Mouse (Mus musculus) intestine, embryonic 15.5 days (tissue): ENCODE data around the gene Hexim1. TPM values are rescaled to one million over a fixed set of nuclear protein-coding genes. Genes with fewer than 3 reads are reported as not detected.

ENCODE experiments used
- ATAC-seq: fragments of 200-750 bp; cut with Nextera tagmentation; 2 replicates; pipeline ENCODE4 v1.8.0; 2017; ENCODE audit warnings: moderate TSS enrichment, moderate library complexity
- H3K27ac ChIP-seq: fragments of 300-500 bp; sonication (generic); 2 replicates; pipeline ENCODE4 v1.5.1; 2015; ENCODE audit warnings: mild to moderate bottlenecking, inconsistent platforms
- H3K27me3 ChIP-seq: fragments of 300-500 bp; sonication (generic); replicated peaks from 2 replicates; pipeline ENCODE4 v1.6.1; 2015; ENCODE audit warnings: inconsistent platforms
- H3K36me3 ChIP-seq: fragments of 300-500 bp; sonication (generic); 2 replicates; pipeline ENCODE4 v1.6.1; 2015; ENCODE audit warnings: inconsistent platforms
- H3K4me1 ChIP-seq: fragments of 300-500 bp; sonication (generic); replicated peaks from 2 replicates; pipeline ENCODE4 v1.6.1; 2015; ENCODE audit warnings: inconsistent platforms
- H3K4me2 ChIP-seq: fragments of 300-500 bp; sonication (generic); replicated peaks from 2 replicates; pipeline ENCODE4 v1.6.1; 2015; ENCODE audit warnings: mild to moderate bottlenecking, inconsistent platforms
- H3K4me3 ChIP-seq: fragments of 300-500 bp; sonication (generic); replicated peaks from 2 replicates; pipeline ENCODE4 v1.5.1; 2015; ENCODE audit warnings: inconsistent platforms
- H3K9ac ChIP-seq: fragments of 300-500 bp; sonication (generic); 2 replicates; pipeline ENCODE4 v1.6.1; 2015; ENCODE audit warnings: inconsistent platforms
- H3K9me3 ChIP-seq: fragments of 300-500 bp; sonication (generic); 2 replicates; pipeline ENCODE4 v1.6.1; 2016; ENCODE audit warnings: inconsistent platforms
- WGBS: fragments of 180-500 bp; shearing (Covaris S2); methylation state at CpG from one replicate; pipeline ENCODE4 v1.1.7; 2015; 5-methylcytosine and 5-hydroxymethylcytosine counted together
- polyA plus RNA-seq: library from polyadenylated mRNA; unstranded; fragments of >200 nt; fragmentation: Nextera tagmentation; extraction: Ambion mirVana; gene quantifications from 2 replicates; pipeline ENCODE4 v1.2.1, GENCODE M21; 2015

The Hexim1 gene
- polyA plus RNA-seq, result 4.1 and 4.7 TPM in 2 replicates

DNA sequence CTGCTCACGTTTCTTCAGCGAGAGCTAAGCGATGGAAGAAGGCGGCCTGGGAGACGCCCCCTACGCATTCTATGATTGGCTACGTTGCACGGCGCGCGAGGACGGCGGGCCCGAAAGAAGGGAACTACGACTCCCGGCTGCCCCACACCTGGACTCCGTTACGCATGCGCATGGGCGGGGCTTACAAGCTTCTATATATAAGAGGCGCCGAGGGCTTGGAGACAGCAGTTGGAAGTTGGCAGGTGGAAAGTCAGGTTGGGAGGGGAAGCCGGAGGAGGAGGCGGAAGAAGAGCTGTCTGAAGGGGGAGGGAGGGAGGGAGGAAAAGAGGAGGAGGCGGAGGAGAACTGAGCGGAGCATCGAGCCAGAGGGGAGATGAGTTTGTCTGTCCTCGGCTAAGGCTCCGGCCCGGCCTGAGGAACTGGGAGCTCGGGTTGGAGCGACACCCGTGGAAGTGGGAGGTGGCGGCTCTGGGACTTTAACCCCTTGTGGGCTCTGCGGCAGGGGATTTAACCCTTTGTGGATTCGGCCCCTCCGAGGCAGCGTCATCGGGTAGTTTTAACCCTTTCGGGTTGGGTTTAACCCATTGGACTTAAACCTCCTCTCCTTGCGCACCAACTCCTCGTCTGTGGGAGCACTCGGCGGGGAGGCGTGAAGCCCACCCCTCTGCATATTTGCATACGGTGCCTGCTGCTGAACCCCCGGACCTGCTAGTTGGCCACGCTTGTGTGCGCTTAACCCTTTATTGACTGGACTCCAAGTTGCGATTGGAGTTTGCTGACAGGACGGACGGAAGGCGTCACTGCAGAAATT, at the start of gene Hexim1:
Hexim1 (plus strand) TSS at position 224 of the 811 bp plus-strand sequence.
- Histone ChIP-seq H3K9ac (peak within 1 kb of the TSS; percentile 90), H3K36me3 (no peaks in the 10 kb centered on the region), H3K4me1 (peaks cover 28% of the 10 kb centered on the region), H3K27ac (peak within 1 kb of the TSS; percentile 95), H3K4me3 (peak within 1 kb of the TSS; percentile 70), H3K27me3 (no peaks in the 10 kb centered on the region), H3K4me2 (peak within 1 kb of the TSS; percentile 91), H3K9me3 (no peaks in the 10 kb centered on the region)
- ATAC-seq, result peak; percentile 93
- under 1% methylated on average over 53 of the region's 53 CpGs for WGBS

- peaks cover 38% of the 10 kb centered on the region for H3K36me3 ChIP-seq
- no peak overlapping the region for H3K9ac ChIP-seq
- H3K27me3 ChIP-seq, result no peaks in the 10 kb centered on the region
- no peaks in the 10 kb centered on the region for H3K9me3 ChIP-seq
- no peaks in the 10 kb centered on the region for H3K4me1 ChIP-seq
- ATAC-seq, result no peak
- 93% methylated on average over 6 of the region's 6 CpGs for WGBS
- no peak overlapping the region for H3K4me2 ChIP-seq
- H3K27ac ChIP-seq, result no peak overlapping the region
- no peak overlapping the region for H3K4me3 ChIP-seq
Measured at GRCm38 (mm10) chr11:103067051-103067361, 49.0 kb upstream of the Hexim1 start.

GRCm38 (mm10) chr11:103067457-103068001, 48.5 kb upstream of the Hexim1 start:
- no peak overlapping the region for H3K9ac ChIP-seq
- no peaks in the 10 kb centered on the region for H3K9me3 ChIP-seq
- ATAC-seq, result no peak
- H3K27ac ChIP-seq, result no peak overlapping the region
- H3K4me3 ChIP-seq, result no peak overlapping the region
- no peak overlapping the region for H3K4me2 ChIP-seq
- 73% methylated on average over 8 of the region's 8 CpGs for WGBS
- H3K27me3 ChIP-seq, result no peaks in the 10 kb centered on the region
- H3K36me3 ChIP-seq, result peaks cover 38% of the 10 kb centered on the region
- no peaks in the 10 kb centered on the region for H3K4me1 ChIP-seq

DNA sequence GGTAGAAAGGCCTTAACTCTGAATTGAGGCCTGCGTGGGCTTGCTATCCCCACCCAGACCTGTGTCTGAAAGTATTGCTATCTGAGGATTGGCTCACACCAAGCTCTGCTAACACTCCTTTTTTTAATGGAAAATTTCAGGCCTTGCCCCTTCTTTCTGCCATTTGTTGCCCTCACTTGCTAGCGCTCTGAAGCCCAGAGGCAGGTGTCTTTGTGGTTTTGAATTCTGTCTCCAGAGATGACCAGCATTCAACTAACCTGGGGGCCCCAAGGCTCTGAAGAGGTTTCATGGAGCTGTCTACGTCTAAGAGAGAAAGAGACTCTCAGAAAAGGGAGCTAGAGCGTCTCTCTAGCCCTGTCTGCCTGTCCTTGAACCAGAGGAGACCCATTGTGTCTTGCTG, 47.8 kb upstream of the Hexim1 start:
- no peak overlapping the region for H3K27ac ChIP-seq
- peaks cover 33% of the 10 kb centered on the region for H3K36me3 ChIP-seq
- H3K4me2 ChIP-seq, result no peak overlapping the region

DNA sequence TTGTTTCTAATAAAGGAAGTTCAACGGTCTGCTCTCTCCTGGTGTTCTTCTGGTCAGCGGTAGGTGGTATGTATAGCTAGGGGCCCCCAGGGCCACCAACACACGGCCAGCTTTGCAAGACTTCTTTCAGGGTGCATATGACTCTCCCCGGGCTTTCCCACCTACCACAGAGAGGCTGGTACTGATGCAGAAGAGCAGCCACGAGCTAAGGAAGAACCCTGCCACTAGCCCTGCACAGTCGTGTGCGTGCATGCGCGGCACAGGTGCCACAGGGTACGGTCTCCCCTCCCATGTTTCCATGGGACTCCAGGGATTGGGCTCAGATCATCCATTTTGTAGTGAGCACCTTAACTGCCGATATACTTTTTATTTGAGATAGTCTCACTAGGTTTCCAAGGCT, 47.1 kb upstream of the Hexim1 start:
- 95% methylated on average over 11 of the region's 11 CpGs for WGBS
- no peak overlapping the region for H3K27ac ChIP-seq
- no peak for ATAC-seq

More for the DNA sequence above, 47.8 kb upstream of the Hexim1 start:
- Histone ChIP-seq H3K9me3 (no peaks in the 10 kb centered on the region), H3K4me1 (no peaks in the 10 kb centered on the region), H3K27me3 (no peaks in the 10 kb centered on the region), H3K9ac (no peak overlapping the region), H3K4me3 (no peak overlapping the region)
- 91% methylated on average over 4 of the region's 4 CpGs for WGBS
- ATAC-seq, result no peak

GRCm38 (mm10) chr11:103069731-103070130, 46.3 kb upstream of the Hexim1 start:
- Histone ChIP-seq H3K9me3 (no peaks in the 10 kb centered on the region), H3K4me2 (no peak overlapping the region), H3K9ac (no peak overlapping the region), H3K27me3 (no peaks in the 10 kb centered on the region), H3K4me3 (no peak overlapping the region), H3K4me1 (no peaks in the 10 kb centered on the region), H3K27ac (no peak overlapping the region), H3K36me3 (peaks cover 20% of the 10 kb centered on the region)
- 96% methylated on average over 2 of the region's 2 CpGs for WGBS
- ATAC-seq, result no peak

More for the DNA sequence above, 47.1 kb upstream of the Hexim1 start:
- Histone ChIP-seq H3K4me1 (no peaks in the 10 kb centered on the region), H3K4me2 (no peak overlapping the region), H3K4me3 (no peak overlapping the region), H3K36me3 (peaks cover 29% of the 10 kb centered on the region), H3K9me3 (no peaks in the 10 kb centered on the region), H3K9ac (no peak overlapping the region), H3K27me3 (no peaks in the 10 kb centered on the region)

GRCm38 (mm10) chr11:103070322-103070880, 45.6 kb upstream of the Hexim1 start:
- Histone ChIP-seq H3K27me3 (no peaks in the 10 kb centered on the region), H3K9ac (no peak overlapping the region), H3K4me1 (no peaks in the 10 kb centered on the region), H3K27ac (no peak overlapping the region), H3K9me3 (no peaks in the 10 kb centered on the region), H3K4me2 (no peak overlapping the region), H3K36me3 (peaks cover 20% of the 10 kb centered on the region), H3K4me3 (no peak overlapping the region)
- 94% methylated on average over 10 of the region's 10 CpGs for WGBS
- ATAC-seq, result no peak

DNA sequence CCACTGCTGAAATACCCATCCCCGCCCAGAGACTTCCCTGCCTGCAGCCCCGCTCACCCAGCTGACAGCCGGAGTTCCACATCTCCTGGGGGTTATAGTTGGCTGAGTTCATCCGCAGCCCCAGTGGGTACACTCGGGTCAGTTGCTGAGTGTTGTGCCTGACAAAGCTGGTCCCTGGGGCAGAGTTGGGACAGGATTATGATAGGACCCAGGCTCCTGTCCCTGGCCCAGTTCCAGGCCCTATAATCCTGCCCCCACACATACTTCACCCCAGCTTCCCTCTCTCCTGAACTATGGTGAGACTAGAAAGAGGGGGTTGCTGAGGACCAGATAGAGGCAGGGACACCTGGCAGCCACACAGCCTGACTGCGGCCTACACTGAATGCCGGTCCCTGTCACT, 42.4 kb upstream of the Hexim1 start:
- Histone ChIP-seq H3K9ac (no peak overlapping the region), H3K4me3 (no peak overlapping the region), H3K9me3 (no peaks in the 10 kb centered on the region), H3K4me2 (no peak overlapping the region), H3K4me1 (no peaks in the 10 kb centered on the region), H3K27ac (no peak overlapping the region), H3K27me3 (no peaks in the 10 kb centered on the region), H3K36me3 (no peaks in the 10 kb centered on the region; the same call in 1 of the 2 replicates)
- WGBS, result 84% methylated on average over 7 of the region's 7 CpGs
- no peak for ATAC-seq

- H3K27ac ChIP-seq, result no peak overlapping the region
- H3K4me2 ChIP-seq, result no peak overlapping the region
- H3K27me3 ChIP-seq, result no peaks in the 10 kb centered on the region
- H3K9me3 ChIP-seq, result no peaks in the 10 kb centered on the region
- ATAC-seq, result no peak
- H3K4me3 ChIP-seq, result no peak overlapping the region
- H3K36me3 ChIP-seq, result no peaks in the 10 kb centered on the region
- H3K4me1 ChIP-seq, result no peaks in the 10 kb centered on the region
- WGBS, result 64% methylated on average over 10 of the region's 10 CpGs
- no peak overlapping the region for H3K9ac ChIP-seq
Measured at GRCm38 (mm10) chr11:103074121-103074650, 41.8 kb upstream of the Hexim1 start.

DNA sequence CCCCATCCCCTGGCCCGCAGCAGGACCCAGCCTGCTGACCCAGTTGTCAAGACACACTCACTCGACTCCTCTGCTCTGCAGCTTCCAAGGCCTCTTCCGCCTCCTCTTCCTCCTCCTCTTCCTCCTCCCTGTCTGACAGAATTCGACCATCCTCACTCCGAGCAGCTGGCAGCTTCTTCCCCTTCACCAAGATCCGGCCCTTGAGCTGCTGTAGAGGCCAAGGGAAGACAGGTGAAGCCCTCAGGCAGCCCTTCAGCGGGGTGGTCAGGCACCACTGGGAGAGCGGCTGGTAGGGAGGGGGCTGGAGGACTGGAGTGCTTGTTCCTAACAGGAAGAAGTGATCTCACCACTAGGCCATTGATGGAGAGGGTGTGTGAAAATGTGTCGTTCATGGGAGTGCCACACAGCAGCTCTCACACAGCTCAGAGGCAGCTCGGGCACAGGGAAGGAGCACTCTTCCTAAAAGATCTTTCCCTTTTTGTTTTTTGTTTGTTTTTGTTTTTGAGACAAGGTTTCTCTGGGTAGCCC, 41.2 kb upstream of the Hexim1 start:
- 27% methylated on average over 10 of the region's 10 CpGs for WGBS
- Histone ChIP-seq H3K4me1 (no peaks in the 10 kb centered on the region), H3K27me3 (peaks cover 4% of the 10 kb centered on the region; the same call in 1 of the 2 replicates), H3K9ac (no peak overlapping the region), H3K9me3 (no peaks in the 10 kb centered on the region), H3K36me3 (no peaks in the 10 kb centered on the region), H3K4me2 (no peak overlapping the region), H3K4me3 (no peak overlapping the region), H3K27ac (no peak overlapping the region)
- ATAC-seq, result no peak

DNA sequence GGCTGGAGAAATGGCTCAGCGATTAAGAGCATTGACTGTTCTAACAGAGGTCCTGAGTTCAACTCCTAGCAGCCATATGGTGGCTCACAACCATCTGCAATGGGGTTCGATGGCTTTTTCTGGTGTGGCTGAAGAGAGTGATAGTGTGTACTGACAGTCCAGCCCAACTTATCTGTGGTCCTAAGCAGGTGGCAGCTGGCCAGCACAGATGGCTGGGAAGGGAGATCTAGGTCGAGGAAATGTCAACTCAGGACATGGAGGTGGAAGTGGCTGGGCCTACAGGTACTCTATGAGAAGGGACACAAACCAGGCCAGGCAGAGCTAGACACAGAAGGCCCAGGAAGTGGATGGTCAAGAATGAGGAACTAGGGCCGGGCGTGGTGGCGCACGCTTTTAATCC, 40.0 kb upstream of the Hexim1 start:
- WGBS, result 92% methylated on average over 7 of the region's 7 CpGs
- no peak for ATAC-seq
- Histone ChIP-seq H3K27me3 (peaks cover 12% of the 10 kb centered on the region; the same call in 1 of the 2 replicates), H3K27ac (no peak overlapping the region), H3K9me3 (no peaks in the 10 kb centered on the region), H3K4me1 (peaks cover 7% of the 10 kb centered on the region; the same call in 1 of the 2 replicates), H3K4me3 (no peak overlapping the region), H3K9ac (no peak overlapping the region), H3K36me3 (no peaks in the 10 kb centered on the region), H3K4me2 (no peak overlapping the region)

DNA sequence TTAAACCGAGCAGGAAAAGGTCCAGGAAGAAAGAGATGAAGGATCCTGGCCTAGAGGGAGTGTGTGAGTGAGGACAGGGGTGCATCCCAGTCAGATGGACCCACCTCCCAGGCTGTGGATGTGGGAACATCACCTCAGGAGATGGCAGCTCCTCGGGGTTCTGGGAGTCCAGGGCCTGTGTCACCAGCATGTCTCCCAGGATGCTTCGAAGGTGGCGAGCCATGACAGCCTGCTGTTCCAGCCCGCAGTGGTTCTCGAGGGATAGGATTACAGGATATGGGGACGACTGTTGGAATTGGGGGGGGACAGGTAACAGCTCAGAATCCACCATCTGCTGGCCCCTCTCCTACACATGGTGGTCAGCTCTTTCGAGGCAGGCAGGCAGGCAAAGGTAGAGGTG, 39.5 kb upstream of the Hexim1 start:
- Histone ChIP-seq H3K27ac (no peak overlapping the region), H3K4me1 (peaks cover 7% of the 10 kb centered on the region; the same call in 1 of the 2 replicates), H3K36me3 (no peaks in the 10 kb centered on the region), H3K9ac (no peak overlapping the region), H3K4me3 (no peak overlapping the region), H3K27me3 (peaks cover 13% of the 10 kb centered on the region; the same call in 1 of the 2 replicates), H3K9me3 (no peaks in the 10 kb centered on the region), H3K4me2 (no peak overlapping the region)
- ATAC-seq, result no peak
- WGBS, result 86% methylated on average over 8 of the region's 8 CpGs
